Mouse (Mus musculus): ENCODE data around the gene Grk1.

The Grk1 gene

DNA sequence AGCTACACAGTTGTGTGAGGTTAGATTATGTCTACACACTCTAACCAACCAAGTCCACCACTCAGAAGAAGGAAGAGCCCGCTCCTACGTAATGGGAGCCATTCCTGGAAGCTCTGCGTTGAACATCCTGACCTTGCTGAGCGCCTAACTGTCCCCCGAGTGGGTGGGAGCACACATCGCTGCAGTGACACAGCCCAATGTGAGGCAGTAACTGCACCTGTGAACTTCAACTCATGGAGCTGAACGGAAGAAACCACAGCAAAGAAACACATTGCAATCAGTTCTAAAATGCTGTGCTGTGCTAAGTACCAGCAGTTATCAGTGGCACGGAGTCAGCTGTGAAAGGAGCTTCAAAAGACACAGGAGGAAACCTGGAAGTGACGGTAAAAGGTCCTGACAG lies 23.3 kb downstream of the Grk1 start:
- DNase-seq (ENCODE audit: low read depth, low spot score) = no peak

DNA sequence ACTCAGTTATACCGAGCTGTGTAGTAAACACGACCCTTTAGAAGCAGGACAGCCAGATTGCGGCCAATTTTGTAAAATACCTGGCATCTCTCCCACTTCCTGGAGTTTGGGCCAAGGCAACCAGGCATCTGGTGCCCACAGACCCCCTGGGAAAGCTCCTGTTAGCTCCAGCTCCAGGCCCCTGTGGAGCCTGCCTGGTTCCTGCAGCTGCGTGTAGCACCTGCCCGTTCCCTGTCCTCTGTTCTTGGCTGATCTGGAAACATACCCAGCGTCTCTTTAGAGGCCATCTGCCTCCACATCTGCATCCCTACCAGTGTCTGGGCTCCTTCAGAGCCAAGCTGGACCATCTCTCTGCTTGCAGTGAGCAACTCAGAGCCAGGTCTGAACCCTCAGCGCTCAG lies 25.5 kb downstream of the Grk1 start:
- no peak for DNase-seq (ENCODE audit: low read depth, low spot score)

DNA sequence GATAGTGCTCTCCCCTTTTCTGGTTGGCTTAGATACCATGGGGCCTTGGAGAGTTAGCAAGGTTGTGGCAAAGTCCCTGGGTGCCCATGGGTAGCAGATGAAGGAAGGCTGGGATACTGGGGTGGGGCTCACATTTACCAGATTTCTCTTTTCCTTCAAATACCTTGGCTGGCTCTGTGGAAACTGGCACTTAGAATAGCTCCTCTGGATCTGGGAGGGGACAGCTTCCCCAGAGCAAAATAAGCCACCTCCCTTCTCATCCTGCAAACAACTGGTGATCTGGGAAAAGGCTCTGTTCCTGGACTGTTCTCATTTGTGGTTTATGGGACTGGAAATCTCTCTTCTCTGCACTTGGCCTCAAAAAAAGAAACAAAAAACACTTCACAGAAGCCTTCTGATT lies 26.0 kb downstream of the Grk1 start:
- no peak for DNase-seq (ENCODE audit: low read depth, low spot score)

DNA sequence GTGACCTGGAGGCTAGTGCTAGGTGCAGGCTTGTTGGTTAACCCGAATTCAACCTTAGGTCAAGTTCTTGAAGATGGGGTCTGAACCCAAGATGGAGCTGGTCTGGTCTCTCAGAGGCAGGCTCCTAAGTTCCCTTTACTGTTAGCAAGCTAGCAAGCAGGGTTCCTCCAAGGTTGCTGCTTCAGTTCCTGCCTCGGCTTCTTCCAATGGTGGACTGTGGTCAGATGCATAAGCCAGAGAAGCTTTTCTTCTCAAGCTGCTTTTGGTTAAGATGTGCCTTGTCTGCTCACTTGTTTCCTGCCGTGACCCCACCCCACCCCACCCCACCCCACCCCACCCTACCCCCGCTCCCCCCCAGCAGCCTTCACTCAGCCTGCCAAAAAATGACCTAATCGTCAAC lies 28.2 kb downstream of the Grk1 start:
- DNase-seq (ENCODE audit: low read depth, low spot score) = no peak

DNA sequence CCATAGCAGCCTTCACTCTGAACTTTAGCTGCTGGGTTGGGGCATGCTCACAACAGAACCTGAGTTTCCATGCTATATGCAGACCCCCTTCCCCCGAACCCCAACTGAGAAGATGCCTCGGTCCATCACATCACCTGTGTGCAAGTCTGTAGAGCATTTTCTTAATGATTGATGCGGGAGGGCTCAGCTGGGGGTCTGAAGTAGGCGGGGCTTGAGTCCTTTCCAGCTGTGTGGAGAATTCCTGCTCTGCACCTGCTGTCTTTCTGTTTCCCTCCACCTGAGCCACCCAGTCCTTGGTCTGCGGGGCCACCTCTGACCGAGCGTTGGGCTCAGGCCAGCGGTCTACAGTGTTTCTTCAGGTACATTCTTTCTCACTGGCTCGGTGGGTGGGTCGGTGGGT lies 30.0 kb downstream of the Grk1 start, which contains the start of gene Tmem255b:
TSS of gene Tmem255b (plus strand) at position 301 of the 400 bp plus-strand sequence.
- DNase-seq (ENCODE audit: low read depth, low spot score) = no peak

DNA sequence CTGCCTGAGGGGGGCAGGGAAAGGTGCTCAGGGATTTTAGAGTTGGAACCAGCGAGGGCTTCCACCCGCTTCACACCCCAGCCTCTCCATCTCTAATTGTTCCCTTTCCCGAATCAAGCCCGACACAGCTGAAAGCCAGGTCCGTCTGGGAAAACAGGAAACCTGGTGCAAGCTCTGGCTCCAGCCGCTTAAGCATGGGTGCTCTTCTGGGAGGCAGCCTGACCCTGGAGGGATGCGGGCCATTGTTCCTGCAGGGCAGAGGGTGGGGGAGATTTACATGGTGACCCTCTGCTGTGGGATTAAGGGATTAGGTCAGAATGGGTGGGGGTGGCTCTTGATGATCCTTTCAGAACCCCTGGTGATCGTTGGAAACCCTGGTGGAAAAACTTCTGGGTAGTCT lies 31.2 kb downstream of the Grk1 start:
- DNase-seq (ENCODE audit: low read depth, low spot score) = no peak

DNA sequence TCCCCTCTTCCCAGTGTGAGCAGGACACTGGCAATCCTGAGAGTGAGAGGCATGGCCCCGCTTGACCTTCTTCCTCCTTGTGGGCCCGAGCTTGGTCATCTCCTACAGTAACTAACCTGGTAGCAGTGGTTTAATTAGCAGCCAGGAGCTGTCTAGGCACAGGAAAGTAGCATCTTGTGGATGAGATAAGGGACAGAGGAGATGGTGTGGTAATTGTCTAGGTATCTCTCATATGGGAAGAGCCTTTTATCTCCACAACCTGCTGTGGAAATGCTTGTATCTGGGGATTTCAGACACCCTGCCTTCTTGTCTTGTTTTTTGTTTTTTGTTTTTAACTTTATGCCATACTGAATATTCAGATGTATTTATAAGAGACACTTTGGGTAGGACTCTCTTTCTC lies 32.6 kb downstream of the Grk1 start:
- DNase-seq (ENCODE audit: low read depth, low spot score) = no peak

DNA sequence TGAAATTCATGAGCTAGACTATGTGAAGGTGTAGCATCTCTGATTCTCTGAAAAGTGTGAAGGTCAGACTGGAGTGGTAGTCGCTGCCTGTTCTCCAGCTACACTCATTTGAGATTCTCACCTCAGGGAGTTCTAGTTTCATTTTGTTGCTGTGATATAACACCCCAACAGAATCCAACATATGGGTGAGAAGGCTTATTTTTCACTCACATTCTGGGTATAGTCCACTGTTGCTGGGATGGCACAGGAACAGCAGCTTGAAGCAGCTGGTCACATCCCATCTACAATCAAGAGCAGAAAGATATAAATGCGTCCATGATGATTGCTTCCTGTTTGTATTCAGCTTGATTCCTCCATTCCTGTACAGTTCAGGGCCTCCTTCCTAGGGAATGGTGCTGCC lies 37.3 kb downstream of the Grk1 start:
- no peak for DNase-seq (ENCODE audit: low read depth, low spot score)

DNA sequence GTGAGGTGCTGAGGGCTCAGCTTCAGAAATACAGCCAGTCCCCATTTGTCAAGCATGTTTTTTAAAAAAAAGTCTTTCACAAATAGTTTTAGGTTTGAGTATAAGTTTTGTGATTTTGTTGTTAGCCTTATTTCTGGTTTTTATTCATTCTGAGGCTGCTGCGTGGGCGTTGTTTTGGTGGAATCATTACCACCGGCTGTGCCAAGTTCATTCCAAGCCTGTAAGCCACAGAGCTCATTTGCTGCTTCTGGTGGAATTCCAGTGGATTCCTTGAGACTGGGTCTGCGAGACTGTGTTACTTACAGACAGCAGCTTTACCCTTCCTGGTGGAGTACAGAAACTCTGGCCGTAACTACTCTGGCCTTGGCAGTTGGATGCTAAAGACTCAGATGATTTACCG lies 41.6 kb downstream of the Grk1 start:
- no peak for DNase-seq (ENCODE audit: low read depth, low spot score)

DNA sequence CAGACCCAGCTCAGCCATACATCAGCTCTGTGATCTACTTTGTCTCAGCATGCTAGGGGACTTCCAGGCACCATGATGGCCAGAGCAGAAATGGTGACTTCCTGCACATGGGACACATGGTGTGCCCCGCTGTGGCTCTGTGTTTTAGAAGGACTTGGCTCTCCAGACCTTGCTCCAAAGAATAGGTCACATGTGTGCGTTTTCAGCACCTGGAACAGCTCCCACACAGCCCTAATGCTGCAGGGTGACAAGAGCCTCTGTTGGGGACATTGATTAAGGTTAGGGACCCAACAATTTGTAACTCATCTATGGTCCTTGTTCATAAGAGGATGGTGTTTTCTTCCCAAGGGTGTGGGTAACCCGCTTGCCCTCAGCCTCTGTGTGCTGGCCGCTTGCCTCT lies 43.3 kb downstream of the Grk1 start:
- peak; percentile 48 for DNase-seq (ENCODE audit: low read depth, low spot score)

DNA sequence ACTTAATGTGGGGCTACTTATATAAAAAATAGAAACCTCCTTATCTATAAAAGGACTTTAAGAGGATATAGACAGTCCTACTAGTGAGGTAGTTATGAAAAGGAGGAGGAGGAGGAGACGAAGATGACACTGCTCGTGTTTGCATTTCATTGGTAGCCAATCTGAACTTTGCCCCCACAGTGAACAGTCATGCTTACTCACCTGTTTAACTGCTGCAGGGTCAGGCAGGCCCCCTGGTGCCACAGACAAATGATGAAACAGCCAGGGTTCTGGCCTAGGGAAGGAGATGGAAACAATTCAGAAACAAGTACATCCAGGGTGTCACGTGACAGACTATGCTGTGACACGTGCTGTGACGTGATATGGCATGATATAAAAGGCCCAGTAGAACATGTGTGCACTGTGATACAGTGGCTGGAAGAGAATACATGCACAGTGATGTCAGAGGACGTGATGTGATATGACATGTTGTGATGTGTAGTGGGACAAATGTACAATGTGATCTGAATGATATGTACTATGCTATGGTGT lies 46.9 kb downstream of the Grk1 start:
- DNase-seq (ENCODE audit: low read depth, low spot score) = no peak

DNA sequence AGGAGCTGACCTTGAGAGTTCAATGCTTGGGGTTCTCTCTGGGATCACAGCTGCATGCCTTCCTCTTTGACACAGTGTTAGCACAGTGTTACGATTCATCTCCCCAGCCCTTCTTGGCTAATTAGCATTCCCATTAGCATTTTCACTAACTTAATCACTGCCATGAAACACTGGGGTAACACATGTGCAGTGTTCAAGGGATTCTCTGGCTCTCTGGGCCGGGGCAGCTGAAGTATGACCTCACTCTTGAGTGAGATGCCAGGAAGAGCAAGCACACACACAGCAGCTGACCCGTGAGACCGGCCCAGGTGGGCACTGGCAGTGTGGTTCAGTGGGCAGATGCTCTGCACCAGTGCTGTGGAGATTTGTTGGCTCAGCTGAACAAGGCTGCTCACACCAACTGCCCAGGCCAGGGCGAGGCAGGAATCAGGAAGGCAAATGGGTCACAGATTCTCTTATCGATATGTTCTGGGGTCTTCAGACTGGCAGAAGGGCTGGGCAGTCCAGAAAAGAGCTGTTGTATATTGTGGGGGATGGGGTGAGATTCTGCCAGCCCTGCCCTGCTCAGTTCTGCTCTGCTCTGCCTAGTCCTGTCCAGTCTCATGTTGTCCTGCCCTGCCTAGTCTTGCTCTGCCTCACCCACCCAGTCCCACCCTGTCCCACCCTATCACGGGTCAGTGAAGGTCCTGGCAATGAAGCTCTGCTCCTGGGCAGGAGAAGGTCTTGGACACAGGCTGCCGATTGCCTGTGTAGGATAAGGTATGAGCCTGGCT lies 49.6 kb downstream of the Grk1 start:
- no peak for DNase-seq (ENCODE audit: low read depth, low spot score)

DNA sequence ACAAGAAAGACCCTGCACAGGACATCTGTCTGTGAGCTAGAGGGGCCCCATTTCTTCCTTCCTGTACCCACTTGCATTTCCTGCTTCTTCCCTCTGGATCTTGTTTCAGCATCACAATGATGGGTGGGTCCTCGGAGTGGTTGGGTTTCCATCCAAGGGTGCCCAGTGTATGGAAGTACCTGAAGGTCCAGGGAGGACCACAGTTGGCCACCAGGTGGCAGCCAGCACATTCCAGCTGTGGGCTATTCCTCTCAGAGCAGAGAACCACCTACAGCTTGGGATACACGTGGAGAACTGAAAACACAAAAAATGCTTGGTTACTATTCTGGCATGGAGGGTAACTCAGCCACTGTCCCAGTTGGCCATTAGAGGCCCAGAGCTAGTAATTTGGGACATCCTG lies 50.4 kb downstream of the Grk1 start:
- DNase-seq (ENCODE audit: low read depth, low spot score) = no peak

DNA sequence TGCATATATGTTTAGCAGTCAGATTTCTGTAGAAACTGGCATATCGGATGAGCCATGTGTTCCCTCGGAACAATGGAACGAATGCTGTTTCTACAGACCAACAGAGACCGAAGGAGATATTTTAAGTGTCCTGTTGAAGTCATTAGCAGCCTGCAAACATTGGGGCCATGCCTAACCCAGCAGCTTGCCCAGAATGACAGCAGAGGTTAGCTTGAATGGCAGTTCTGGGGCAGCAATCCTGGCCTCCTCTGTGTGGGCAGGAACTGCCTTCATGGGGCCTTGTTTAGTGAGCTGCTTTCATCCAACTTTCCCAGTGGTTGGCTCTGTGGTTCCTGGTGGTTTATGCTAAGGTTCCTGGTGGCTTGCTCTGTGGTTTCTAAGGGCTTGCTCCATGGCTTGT lies 54.5 kb downstream of the Grk1 start:
- no peak for DNase-seq (ENCODE audit: low read depth, low spot score)

DNA sequence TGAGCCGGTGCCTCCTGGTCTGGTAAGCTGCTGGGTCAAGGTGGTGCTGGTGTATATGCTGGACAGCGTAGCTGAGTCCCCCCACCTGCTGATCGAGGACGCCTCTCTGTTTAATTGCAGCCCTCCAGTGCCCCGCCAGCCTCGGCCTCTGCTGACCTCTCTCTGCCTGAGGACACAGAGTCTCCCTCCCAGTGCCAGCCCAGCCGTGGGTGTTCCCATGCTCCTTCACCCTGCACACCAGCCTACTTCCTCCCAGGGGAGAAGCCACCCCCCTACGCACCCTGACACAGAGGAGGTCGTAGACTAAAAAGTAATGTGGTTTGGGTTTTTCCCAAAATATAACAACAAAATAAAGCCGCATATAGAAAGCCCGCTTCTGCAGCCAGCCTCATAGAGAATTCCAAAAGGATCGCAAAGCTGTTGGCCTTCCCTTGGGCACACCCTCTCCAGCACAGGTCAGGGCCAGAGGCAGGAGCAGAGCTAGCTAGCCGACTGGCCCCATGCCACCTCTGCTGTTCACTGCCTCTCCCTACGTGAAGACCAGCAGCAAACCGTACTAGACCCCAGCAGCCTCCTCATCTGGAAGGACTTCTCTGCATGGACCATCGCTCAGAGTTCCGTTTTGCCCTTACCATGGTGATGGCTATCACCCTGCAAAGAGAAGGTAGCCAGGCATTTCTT lies 56.3 kb downstream of the Grk1 start:
- no peak for DNase-seq (ENCODE audit: low read depth, low spot score)

DNA sequence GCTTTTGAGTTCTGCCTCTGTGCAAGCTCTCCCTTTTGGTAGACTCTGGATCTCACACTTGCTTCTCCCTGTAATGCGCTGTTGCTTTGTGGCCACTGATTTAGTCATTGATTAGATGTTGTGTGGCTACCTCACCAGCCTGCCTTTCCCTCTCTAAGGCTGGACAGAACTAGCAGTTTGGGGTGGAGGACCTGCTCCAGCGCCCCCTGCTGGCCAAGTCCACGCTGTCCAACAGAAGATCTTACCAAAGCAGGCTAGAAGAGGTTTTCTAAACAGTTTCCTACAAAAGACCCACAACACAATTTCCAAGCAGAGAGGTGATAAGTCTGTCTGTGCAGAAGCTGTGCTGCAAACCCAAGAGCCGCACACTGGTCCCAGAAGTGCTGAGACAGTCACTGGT lies 57.0 kb downstream of the Grk1 start:
- DNase-seq (ENCODE audit: low read depth, low spot score) = peak; percentile 40

DNA sequence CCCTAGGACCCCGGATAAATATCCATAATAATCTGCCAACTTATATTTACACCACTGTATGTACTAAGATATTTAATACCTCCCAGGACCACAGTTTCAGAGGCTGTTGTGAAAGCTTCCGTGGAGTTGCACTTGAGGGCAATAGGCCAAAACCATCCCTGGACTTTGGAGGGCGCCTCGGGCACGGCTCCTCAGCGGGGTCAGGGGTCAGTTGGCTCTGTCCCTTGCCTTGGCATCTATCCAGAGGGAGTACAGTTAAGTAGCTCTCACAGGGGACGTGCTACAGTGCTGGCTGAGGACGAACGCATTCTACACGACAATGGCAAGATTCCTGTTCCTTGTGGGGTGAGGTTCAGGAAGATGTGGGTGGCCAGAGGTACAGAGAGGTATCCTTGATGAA lies 57.5 kb downstream of the Grk1 start:
- no peak for DNase-seq (ENCODE audit: low read depth, low spot score)

DNA sequence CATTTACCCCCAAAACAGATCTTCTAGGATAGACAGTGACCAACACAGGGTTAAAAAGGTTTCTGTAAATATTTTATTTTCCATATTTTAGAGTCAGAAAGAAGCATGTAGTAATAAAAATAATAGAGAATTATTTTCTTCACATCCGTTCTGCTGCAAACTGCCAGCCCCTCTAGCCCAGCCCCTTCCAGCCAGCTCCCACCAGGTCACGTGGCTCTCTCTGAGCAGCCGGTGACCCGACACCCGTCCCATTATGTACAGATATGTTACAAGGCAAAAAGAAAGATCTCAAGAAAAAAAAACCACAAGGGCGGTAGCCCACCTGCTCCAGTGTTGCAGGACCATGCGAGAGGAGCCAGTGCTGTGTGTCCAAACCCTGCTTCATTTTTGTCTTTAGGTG lies 60.4 kb downstream of the Grk1 start:
- DNase-seq (ENCODE audit: low read depth, low spot score) = no peak

DNA sequence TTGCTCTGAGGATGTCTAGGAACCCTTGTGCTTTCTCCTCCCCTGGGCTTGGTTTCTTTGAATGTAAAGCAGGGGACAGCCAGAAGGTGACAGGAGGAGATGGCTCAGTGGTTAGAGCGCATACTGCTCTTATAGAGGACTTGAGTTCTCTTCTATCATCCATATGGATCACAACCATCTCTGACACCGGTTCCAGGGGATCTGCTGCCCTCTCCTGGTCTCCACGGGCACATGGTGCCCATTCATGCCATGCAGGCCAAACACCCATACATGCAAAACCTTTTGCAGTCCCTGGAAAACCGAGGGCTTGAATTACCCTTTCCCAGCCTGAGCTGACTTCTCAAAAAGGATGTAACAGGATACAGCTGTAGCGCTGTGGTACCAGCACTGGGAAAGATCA lies 62.1 kb downstream of the Grk1 start:
- no peak for DNase-seq (ENCODE audit: low read depth, low spot score)

DNA sequence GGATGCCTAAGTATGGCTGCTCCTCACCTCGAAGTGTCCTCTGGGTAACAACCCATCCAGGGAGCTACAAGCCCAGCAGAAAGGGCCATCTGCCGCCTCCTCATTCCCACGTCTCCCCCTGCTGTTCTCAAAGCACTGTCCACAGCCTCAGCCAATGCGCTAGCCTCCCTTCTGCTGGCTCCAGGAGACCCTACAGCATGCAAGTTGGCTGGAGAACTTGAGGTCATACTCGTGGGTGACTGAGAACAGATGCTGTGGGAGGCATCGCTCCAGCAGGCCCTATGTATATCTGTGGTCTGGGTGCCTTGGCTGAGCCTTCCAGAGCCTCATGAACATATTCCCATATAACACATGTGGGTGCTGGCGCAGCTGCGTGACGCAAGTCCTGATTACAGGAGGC lies 63.9 kb downstream of the Grk1 start:
- no peak for DNase-seq (ENCODE audit: low read depth, low spot score)

DNA sequence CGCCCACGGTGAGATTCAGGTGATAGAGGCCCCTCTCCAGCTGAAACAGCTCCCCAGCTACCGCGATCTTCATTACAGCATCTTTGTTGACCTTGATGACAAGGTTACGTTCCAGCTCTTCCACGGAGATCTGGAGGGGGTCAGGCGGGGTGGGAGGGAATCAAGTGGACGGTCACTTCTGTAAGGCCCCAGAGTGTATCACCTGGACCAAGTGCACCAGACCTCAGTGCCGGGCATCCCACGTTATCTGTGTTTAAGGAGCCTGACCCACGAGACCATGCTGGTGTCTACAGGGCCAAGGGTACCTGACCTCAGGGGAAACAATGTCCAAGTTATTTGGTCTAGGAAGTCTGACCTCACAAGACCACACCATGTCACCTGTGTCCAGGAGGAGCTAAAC lies 66.6 kb downstream of the Grk1 start:
- DNase-seq (ENCODE audit: low read depth, low spot score) = no peak
